Mouse (Mus musculus) adrenal gland, adult (tissue): ENCODE results near the gene Ehmt2.

Experiments used
- DNase-seq, 2 experiments: peaks; one replicate each; pipeline ENCODE4 v3.0.0; 2022 to 2023; ENCODE audit warnings: low spot score in 1 of 2; ENCODE audit not compliant: inconsistent age in 2 of 2

Ehmt2 gene

GRCm38 (mm10) chr17:34898160-34898586 is at the start of gene Ehmt2, which contains the start of gene C2:
TSS of gene Ehmt2 (plus strand) at chr17:34898469.
TSS of gene C2 (minus strand) at chr17:34898265.
- DNase-seq: peak; percentile 91 to 96

DNA sequence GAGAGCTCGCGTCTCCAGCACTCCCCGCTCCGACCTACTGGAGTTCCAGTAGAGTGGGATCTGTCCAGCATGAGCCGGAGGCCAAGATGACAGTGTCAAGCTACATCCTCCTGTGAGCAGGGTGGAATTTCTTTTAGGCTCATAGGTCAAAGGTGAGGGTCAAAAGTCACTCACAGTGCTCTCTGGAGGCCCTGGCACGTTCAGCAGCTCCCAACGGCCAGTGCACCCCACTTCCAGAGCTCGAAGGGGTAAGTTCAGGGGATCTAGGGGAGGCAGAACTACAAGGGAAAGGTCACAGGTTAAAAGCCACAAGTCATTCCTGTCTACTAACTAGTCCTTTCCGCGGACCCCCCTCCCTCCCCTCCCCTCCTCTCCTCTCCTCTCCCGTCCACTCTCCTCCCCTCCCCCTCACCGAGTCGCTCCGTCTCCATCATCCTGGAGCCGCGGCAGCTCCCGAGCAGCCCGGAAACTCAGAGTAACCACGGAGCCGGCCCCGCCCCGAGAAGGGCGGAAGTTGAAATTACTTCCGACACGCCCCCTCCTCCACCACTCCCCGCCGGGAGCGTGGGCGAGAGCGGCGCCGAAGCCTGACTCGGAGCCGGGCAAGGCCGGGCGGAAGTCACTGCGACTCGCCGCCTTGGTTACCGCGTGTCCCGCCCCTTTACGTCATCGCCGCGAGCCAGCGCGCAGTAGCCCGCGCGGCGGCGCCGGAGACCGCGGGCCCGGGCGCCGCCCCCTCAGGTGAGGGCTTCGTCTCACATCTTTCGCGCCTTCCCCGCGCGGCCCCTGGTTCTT is 48.4 kb upstream of the Ehmt2 start, which contains the start of the genes Skiv2l and Nelfe:
TSS of gene Skiv2l (minus strand) at position 489 of the 795 bp plus-strand sequence.
TSS of gene Nelfe (plus strand) at position 670 of the 795 bp plus-strand sequence.
- DNase-seq: peak; percentile 99

GRCm38 (mm10) chr17:34850517-34851125 is 47.6 kb upstream of the Ehmt2 start:
- no peak for DNase-seq

DNA sequence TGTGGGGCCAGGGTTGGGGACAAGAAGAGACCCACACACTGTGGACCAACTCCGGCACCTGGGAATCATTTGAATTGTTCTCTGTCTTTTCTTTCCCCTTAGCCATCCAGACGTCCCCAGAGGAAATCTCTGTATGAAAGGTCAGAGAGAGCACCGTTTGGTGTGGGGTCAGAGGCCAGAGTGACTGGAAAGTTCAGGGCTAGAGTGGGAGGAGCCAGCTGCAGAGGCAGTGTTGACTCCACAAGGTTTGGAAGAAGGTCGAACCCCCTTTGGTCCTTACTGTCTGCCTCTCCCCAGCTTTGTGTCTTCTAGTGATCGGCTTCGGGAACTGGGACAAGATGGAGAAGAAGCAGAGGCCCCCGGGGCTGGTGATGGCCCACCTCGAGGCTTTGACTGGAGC is 44.8 kb upstream of the Ehmt2 start:
- DNase-seq: no peak

- no peak for DNase-seq
Observed at GRCm38 (mm10) chr17:34854761-34855160, 43.5 kb upstream of the Ehmt2 start.

- DNase-seq: peak; percentile 54 to 85
Observed at GRCm38 (mm10) chr17:34855825-34856224, 42.4 kb upstream of the Ehmt2 start.

- DNase-seq: no peak
Observed at GRCm38 (mm10) chr17:34858670-34859069, 39.6 kb upstream of the Ehmt2 start.

- DNase-seq: no peak
Observed at GRCm38 (mm10) chr17:34860514-34860913, 37.8 kb upstream of the Ehmt2 start.

GRCm38 (mm10) chr17:34861704-34862415 is 36.4 kb upstream of the Ehmt2 start:
- peak in 1 of 2 experiments; percentile 61 for DNase-seq

GRCm38 (mm10) chr17:34862416-34863081 is 35.7 kb upstream of the Ehmt2 start, which contains the start of gene Cfb:
TSS of gene Cfb (minus strand) at chr17:34862518.
- no peak for DNase-seq

DNA sequence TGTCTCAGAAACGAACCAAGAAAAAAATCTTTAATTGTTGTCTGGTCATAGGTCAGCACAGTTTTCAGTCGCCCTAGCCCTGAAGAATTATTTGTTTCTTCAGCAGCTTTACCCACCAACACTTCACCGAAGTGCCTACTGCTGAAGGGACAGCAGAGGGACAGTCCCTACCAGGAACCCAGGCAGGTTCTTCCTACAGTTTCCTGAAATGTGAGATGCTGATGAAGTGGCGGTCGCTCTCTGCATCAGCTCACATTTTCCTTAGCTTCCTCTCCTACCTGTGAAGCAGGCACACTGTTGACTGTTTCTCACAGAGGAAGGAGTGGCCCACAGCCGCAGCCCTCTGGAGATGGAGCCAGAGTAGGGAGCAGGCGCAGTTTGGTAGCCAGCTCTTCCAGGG is 32.3 kb upstream of the Ehmt2 start:
- no peak for DNase-seq

GRCm38 (mm10) chr17:34874321-34874720 is 23.9 kb upstream of the Ehmt2 start:
- DNase-seq: peak; percentile 54 to 83

GRCm38 (mm10) chr17:34879336-34879879 is 18.9 kb upstream of the Ehmt2 start, which contains the start of gene Zbtb12:
TSS of gene Zbtb12 (plus strand) at chr17:34879483.
- peak in 1 of 2 experiments; percentile 80 for DNase-seq

- DNase-seq: no peak
Observed at GRCm38 (mm10) chr17:34881166-34881565, 17.1 kb upstream of the Ehmt2 start.

GRCm38 (mm10) chr17:34881683-34882310 is 16.5 kb upstream of the Ehmt2 start, which contains the start of gene Gm20547:
TSS of gene Gm20547 (minus strand) at chr17:34882042.
- DNase-seq: peak; percentile 48 to 85

DNA sequence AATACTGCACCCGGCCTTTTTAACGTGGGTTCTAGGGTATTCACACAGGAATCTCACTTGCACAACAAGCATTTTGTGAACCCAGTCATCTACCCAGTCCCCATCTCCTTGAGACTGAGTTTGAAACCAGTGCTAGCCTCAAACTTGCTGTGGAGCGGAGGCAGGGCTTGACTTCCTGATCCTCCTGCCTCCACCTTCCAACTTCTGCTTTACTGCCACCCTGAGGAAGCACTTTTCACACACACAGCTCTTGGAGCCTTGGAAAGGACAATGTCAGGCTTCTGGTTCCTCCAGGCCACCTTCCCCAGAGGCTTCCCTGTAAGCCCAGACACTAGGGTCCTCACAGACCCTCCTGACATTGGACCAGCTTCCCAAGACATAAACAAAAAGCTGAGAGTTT is 14.9 kb upstream of the Ehmt2 start:
- no peak for DNase-seq

- no peak for DNase-seq
Observed at GRCm38 (mm10) chr17:34884704-34885103, 13.6 kb upstream of the Ehmt2 start.

DNA sequence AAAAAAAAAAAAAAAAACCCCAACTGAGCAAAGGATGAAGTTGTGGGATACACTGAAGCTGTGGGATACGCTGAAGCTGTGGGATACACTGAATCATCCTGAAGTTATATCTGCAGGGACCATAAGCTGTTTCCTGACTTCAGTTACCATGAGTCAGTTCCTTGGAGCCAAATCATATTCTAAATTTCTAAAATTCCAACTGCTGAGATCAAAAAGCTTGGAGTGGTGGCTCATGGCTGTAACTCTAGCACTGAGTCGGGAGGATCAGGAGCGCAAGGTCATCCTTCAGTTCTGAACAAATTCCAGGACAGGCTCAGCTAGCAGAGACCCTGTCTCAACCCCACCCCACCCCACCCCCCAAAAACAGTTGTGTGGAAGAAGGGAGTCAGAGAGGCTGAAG is 12.7 kb upstream of the Ehmt2 start:
- peak in 1 of 2 experiments; percentile 60 for DNase-seq

DNA sequence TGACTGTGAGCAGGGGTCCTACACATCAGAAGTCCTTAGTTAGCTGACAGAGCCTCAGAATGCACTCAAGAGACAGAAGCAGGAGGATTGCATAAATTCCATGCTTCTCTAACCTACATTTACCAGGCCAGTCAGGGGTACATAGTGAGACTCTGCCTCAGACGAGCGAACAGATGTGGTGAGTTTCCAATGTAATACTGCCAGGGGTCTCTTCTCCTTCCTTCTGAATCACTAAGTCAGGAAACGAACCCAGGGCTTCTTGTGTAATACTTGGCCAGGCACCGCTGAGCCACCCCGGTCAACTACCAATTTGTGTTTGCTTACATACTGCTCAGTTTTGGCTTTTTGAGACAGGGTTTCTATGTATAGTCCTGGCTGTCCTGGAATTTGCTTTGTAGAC is 10.3 kb upstream of the Ehmt2 start:
- no peak for DNase-seq
